Mouse (Mus musculus): ENCODE measurements around the gene Nudt3.

DNA sequence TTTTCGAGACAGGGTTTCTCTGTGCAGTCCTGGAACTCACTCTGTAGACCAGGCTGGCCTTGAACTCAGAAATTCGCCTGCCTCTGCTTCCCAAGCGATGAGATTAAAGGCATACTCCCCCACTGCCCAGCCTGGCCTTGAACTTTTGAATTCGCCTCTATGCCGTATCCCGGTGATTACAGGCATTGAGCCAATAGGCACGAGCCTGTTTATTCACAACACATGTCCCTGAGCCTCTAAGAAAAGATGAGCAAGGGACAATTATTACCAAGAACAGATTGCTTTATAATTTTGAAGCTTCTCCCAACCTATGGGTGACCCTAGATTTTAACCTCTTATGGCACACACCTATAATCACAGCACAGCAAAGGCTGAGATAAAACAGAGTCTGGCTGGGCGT is 5.1 kb upstream of the Nudt3 start:
- TF ChIP-seq CTCF (IDR thresholded peaks at IDR 0.05) (no peak), EP300 (IDR thresholded peaks at IDR 0.05) (no peak)
